Mouse (Mus musculus) liver, postnatal 0 days (tissue): ENCODE measurements around the gene Mrgprb1.

Source experiments
- CTCF ChIP-seq: sonication (generic); IDR thresholded peaks from 2 replicates; pipeline ENCODE4 v1.5.1; 2016; ENCODE audit warnings: antibody characterized with exemption, low read depth
- EP300 ChIP-seq: IDR thresholded peaks from 2 replicates; pipeline ENCODE4 v1.6.1; 2016; ENCODE audit warnings: antibody characterized with exemption, low read depth, mild to moderate bottlenecking

DNA sequence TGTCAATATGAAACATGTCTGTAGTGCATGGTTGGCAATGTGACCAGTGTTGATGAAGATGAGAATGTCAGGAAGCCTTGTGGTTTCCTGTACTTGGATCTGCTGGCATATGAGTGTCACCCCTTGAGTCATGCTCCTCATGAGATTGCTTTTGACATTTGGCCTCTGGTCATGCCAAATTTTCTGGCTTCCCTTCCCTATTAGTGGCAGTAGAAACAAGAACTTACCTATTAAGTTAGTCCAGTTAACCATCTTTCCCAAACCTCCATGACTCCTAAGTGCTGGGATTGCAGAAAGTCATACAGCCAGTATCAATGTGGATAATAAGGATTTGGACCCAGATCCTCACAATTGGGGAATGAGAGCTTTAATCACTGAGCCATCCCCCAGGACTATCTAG, 43.1 kb upstream of the Mrgprb1 start, which contains the start of gene Mrgprx2:
- TF ChIP-seq CTCF (no peak), EP300 (no peak)
